Mouse (Mus musculus) limb, embryonic 15.5 days (tissue): Measurements from ENCODE around the gene Wsb1. TPM values are rescaled to one million over a fixed set of nuclear protein-coding genes. Genes with fewer than 3 reads are reported as not detected.
A peak's percentile ranks its signal among the peaks of the same experiment; 100 is the strongest.

Experiments
- ATAC-seq: fragments of 200-750 bp; cut with Nextera tagmentation; 2 replicates; pipeline ENCODE4 v1.8.0; 2017; ENCODE audit warnings: low read depth, moderate TSS enrichment; ENCODE audit not compliant: insufficient number of reproducible peaks, low FRiP score, low TSS enrichment
- H3K27ac ChIP-seq: fragments of 300-500 bp; sonication (generic); 2 replicates; pipeline ENCODE4 v1.5.1; 2015; ENCODE audit warnings: moderate library complexity, mild to moderate bottlenecking, inconsistent platforms
- H3K27me3 ChIP-seq: fragments of 300-500 bp; sonication (generic); 2 replicates; pipeline ENCODE4 v1.6.1; 2015; ENCODE audit warnings: inconsistent platforms
- H3K36me3 ChIP-seq: fragments of 300-500 bp; sonication (generic); 2 replicates; pipeline ENCODE4 v1.6.1; 2015; ENCODE audit warnings: inconsistent platforms
- H3K4me1 ChIP-seq: fragments of 300-500 bp; sonication (generic); 2 replicates; pipeline ENCODE4 v1.6.1; 2015; ENCODE audit warnings: inconsistent platforms
- H3K4me2 ChIP-seq: fragments of 300-500 bp; sonication (generic); 2 replicates; pipeline ENCODE4 v1.6.1; 2015; ENCODE audit warnings: mild to moderate bottlenecking, inconsistent platforms
- H3K4me3 ChIP-seq: fragments of 300-500 bp; sonication (generic); 2 replicates; pipeline ENCODE4 v1.5.1; 2015; ENCODE audit warnings: mild to moderate bottlenecking, inconsistent platforms
- H3K9ac ChIP-seq: fragments of 300-500 bp; sonication (generic); 2 replicates; pipeline ENCODE4 v1.6.1; 2015; ENCODE audit warnings: inconsistent platforms
- H3K9me3 ChIP-seq: fragments of 300-500 bp; sonication (generic); 2 replicates; pipeline ENCODE4 v1.6.1; 2016; ENCODE audit warnings: inconsistent platforms
- WGBS: fragments of 180-500 bp; shearing (Covaris S2); methylation state at CpG from one replicate; pipeline ENCODE4 v1.1.7; 2015; 5-methylcytosine and 5-hydroxymethylcytosine counted together
- polyA plus RNA-seq: library from polyadenylated mRNA; unstranded; fragments of >200 nt; fragmentation: Nextera tagmentation; extraction: Ambion mirVana; gene quantifications from 2 replicates; pipeline ENCODE4 v1.2.1, GENCODE M21; 2015

The Wsb1 gene
- polyA plus RNA-seq, 1 experiment from 2014 or later = 274 TPM

GRCm38 (mm10) chr11:79288913-79289640, 34.6 kb upstream of the Wsb1 start:
- Histone ChIP-seq H3K27me3 (no peaks in the 10 kb centered on the region), H3K4me2 (no peak overlapping the region), H3K9me3 (0 out of 2 replicates have a peak, but pooled peaks cover 2% of the 10 kb centered on the region), H3K4me1 (peaks cover 23% of the 10 kb centered on the region), H3K9ac (no peak overlapping the region), H3K27ac (no peak overlapping the region), H3K4me3 (no peak overlapping the region), H3K36me3 (no peaks in the 10 kb centered on the region)
- no peak for ATAC-seq
- WGBS = 76% methylated on average over 5 of the region's 5 CpGs

GRCm38 (mm10) chr11:79288278-79288843, 33.9 kb upstream of the Wsb1 start:
- no peak overlapping the region for H3K4me3 ChIP-seq
- H3K36me3 ChIP-seq = no peaks in the 10 kb centered on the region
- 0 out of 2 replicates have a peak, but pooled peaks cover 5% of the 10 kb centered on the region for H3K9me3 ChIP-seq
- ATAC-seq = no peak
- H3K27me3 ChIP-seq = no peaks in the 10 kb centered on the region
- H3K4me1 ChIP-seq = peaks cover 20% of the 10 kb centered on the region
- 49% methylated on average over 7 of the region's 7 CpGs for WGBS
- no peak overlapping the region for H3K4me2 ChIP-seq
- H3K9ac ChIP-seq = no peak overlapping the region
- H3K27ac ChIP-seq = peak overlapping the region; percentile 22; the same call in 1 of the 2 replicates

DNA sequence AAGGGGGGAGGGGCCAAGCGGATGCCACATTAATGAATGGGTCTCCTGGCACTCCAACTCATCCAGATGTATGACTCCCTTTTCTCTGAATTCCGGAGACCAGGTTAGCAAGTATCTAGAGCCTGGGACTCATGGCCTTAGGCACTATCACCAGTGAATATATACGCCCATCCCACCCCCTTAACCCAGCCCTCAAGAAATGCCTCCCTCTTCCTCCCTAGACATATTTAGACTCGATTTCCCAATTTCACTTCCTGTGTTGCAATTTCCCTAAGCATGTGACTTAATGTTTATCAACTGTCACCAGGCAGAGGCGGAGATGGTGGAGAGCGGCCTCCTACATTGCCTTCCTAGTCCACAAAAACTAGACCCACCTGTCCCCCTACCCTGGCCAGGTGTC, 33.0 kb upstream of the Wsb1 start:
- Histone ChIP-seq H3K9me3 (0 out of 2 replicates have a peak, but pooled peaks cover 5% of the 10 kb centered on the region), H3K9ac (no peak overlapping the region), H3K27ac (no peak overlapping the region), H3K4me2 (no peak overlapping the region), H3K36me3 (no peaks in the 10 kb centered on the region), H3K4me1 (peaks cover 20% of the 10 kb centered on the region), H3K4me3 (no peak overlapping the region), H3K27me3 (no peaks in the 10 kb centered on the region)
- ATAC-seq = no peak
- 68% methylated on average over 6 of the region's 6 CpGs for WGBS

GRCm38 (mm10) chr11:79286305-79286799, 31.9 kb upstream of the Wsb1 start:
- WGBS = 83% methylated on average over 9 of the region's 9 CpGs
- Histone ChIP-seq H3K36me3 (no peaks in the 10 kb centered on the region), H3K27ac (no peak overlapping the region), H3K4me1 (peaks cover 23% of the 10 kb centered on the region), H3K9me3 (0 out of 2 replicates have a peak, but pooled peaks cover 5% of the 10 kb centered on the region), H3K4me2 (no peak overlapping the region), H3K27me3 (no peaks in the 10 kb centered on the region), H3K9ac (no peak overlapping the region), H3K4me3 (no peak overlapping the region)
- no peak for ATAC-seq

DNA sequence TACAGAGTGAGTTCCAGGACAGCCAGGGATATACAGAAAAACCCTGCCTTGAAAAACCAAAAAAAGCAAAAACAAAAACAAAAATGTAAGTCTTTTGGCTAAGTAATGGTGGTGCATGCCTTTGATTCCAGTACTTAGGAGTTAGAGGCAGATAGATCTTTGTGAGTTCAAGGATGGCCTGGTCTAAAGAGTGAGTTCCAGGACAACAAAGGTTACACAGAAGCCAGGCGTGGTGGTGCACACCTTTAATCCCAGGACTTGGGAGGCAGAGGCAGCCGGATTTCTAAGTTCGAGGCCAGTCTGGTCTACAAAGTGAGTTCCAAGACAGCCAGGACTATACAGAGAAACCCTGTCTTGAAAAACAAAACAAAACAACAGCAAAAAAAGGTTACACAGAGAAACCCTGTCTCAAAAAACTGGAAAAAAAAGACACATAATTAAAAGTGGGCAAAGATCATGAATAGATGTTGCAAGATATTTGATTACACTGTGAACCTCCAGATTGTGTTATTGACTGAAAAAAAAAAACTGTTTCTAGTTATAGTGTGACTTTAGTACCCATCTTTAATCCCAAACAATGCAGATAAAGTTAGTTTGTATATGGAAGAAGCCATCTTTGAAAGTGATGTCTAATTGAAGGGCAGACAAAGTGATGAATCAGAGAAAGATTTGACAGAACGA, 29.0 kb upstream of the Wsb1 start:
- no peaks in the 10 kb centered on the region for H3K27me3 ChIP-seq
- no peak overlapping the region for H3K4me2 ChIP-seq
- 0 out of 2 replicates have a peak, but pooled peaks cover 5% of the 10 kb centered on the region for H3K9me3 ChIP-seq
- H3K4me1 ChIP-seq = peaks cover 29% of the 10 kb centered on the region
- 92% methylated on average over 4 of the region's 4 CpGs for WGBS
- H3K4me3 ChIP-seq = no peak overlapping the region
- H3K27ac ChIP-seq = no peak overlapping the region
- H3K36me3 ChIP-seq = no peaks in the 10 kb centered on the region
- ATAC-seq = no peak
- no peak overlapping the region for H3K9ac ChIP-seq

GRCm38 (mm10) chr11:79281396-79281795, 26.9 kb upstream of the Wsb1 start:
- ATAC-seq = no peak
- Histone ChIP-seq H3K27me3 (no peaks in the 10 kb centered on the region), H3K9ac (no peak overlapping the region), H3K4me2 (no peak overlapping the region), H3K27ac (no peak overlapping the region), H3K9me3 (0 out of 2 replicates have a peak, but pooled peaks cover 5% of the 10 kb centered on the region), H3K4me1 (peaks cover 23% of the 10 kb centered on the region), H3K36me3 (no peaks in the 10 kb centered on the region), H3K4me3 (no peak overlapping the region)
- 39% methylated on average over 5 of the region's 5 CpGs for WGBS

- peak overlapping the region; percentile 82 for H3K27ac ChIP-seq
- WGBS = 21% methylated on average over 2 of the region's 2 CpGs
- no peak for ATAC-seq
- H3K4me2 ChIP-seq = no peak overlapping the region
- H3K4me3 ChIP-seq = no peak overlapping the region
- H3K36me3 ChIP-seq = no peaks in the 10 kb centered on the region
- H3K4me1 ChIP-seq = peaks cover 21% of the 10 kb centered on the region
- no peak overlapping the region for H3K9ac ChIP-seq
- H3K27me3 ChIP-seq = no peaks in the 10 kb centered on the region
- H3K9me3 ChIP-seq = 0 out of 2 replicates have a peak, but pooled peaks cover 5% of the 10 kb centered on the region
These were observed 25.4 kb upstream of the Wsb1 start for GRCm38 (mm10) chr11:79279732-79280405.

- Histone ChIP-seq H3K36me3 (no peaks in the 10 kb centered on the region), H3K27ac (no peak overlapping the region), H3K4me3 (no peak overlapping the region), H3K4me1 (0 out of 2 replicates have a peak, but pooled peaks cover 4% of the 10 kb centered on the region), H3K4me2 (no peak overlapping the region), H3K27me3 (no peaks in the 10 kb centered on the region), H3K9ac (no peak overlapping the region), H3K9me3 (no peaks in the 10 kb centered on the region)
- 80% methylated on average over 4 of the region's 4 CpGs for WGBS
- no peak for ATAC-seq
These were observed 19.3 kb upstream of the Wsb1 start for GRCm38 (mm10) chr11:79273757-79274156.

DNA sequence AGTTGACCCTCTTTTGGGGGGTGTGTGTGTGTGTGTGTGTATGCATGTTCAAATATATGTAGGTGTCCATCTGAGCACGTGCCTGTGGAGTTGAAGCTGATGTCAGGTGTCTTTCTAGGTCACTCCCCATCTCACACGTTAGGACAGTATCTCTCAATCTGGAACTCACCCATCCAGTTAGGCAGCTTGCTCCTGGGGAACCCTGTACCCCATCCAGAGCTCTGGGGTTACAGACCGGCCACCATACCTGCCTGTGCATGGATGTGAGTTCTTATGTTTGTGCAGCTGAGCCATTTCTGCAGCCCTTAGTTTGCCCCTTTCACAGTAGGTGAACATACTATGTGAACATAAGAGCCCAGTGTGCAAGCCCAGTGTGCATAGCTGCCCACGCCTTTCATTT, 18.6 kb upstream of the Wsb1 start:
- WGBS = 72% methylated on average over 4 of the region's 4 CpGs
- H3K27ac ChIP-seq = no peak overlapping the region
- ATAC-seq = no peak
- H3K36me3 ChIP-seq = no peaks in the 10 kb centered on the region
- no peak overlapping the region for H3K4me2 ChIP-seq
- no peak overlapping the region for H3K9ac ChIP-seq
- H3K4me1 ChIP-seq = no peaks in the 10 kb centered on the region
- no peak overlapping the region for H3K4me3 ChIP-seq
- H3K9me3 ChIP-seq = no peaks in the 10 kb centered on the region
- H3K27me3 ChIP-seq = no peaks in the 10 kb centered on the region

DNA sequence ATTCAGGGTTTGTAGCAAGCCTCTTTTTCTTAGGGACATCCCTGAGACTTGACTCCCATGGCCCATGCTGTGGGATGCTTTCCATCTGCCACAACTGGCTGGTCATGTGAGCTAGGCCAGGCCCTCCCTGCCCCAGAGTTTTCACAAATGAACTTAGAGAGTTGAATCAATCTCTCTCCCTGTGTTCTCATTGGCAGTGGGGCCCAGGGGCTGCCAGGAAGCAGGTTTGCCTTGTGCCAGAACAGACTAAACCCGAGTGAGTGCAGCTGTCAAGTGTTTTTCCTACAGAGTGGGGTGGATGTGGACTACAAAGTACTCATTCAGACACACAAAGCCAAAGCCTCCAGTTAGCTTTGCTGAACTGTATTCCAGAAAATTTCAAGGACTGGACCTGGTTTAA, 12.7 kb upstream of the Wsb1 start:
- H3K4me1 ChIP-seq = peaks cover 22% of the 10 kb centered on the region; the same call in 1 of the 2 replicates
- no peak overlapping the region for H3K4me3 ChIP-seq
- no peak overlapping the region for H3K4me2 ChIP-seq
- WGBS = 9% methylated on average over 1 of the region's 1 CpGs
- no peaks in the 10 kb centered on the region for H3K9me3 ChIP-seq
- ATAC-seq = peak; percentile 88
- no peaks in the 10 kb centered on the region for H3K27me3 ChIP-seq
- H3K27ac ChIP-seq = peak overlapping the region; percentile 83
- no peaks in the 10 kb centered on the region for H3K36me3 ChIP-seq
- no peak overlapping the region for H3K9ac ChIP-seq

DNA sequence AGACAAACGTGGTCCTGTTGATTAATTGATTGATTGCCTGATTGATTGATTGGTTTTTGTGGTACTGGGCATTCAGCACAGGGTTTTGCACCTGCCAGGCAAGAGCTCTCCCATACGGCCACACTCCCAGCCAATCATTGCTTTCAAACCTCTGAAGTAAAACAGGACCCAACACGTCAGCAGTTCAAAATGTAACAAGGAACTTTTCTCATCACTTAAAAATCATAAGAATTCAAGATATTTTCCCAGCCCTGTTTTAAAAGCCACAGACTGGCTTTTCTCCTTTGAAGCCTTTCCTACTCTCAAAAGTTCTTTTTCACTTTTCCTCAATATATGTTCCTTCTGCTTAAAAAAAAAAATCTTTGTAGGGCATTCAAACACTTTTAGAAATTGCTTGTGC, 9.9 kb upstream of the Wsb1 start:
- Histone ChIP-seq H3K9ac (no peak overlapping the region), H3K4me1 (peaks cover 22% of the 10 kb centered on the region; the same call in 1 of the 2 replicates), H3K36me3 (no peaks in the 10 kb centered on the region), H3K9me3 (no peaks in the 10 kb centered on the region), H3K27ac (peak overlapping the region; percentile 52), H3K27me3 (no peaks in the 10 kb centered on the region), H3K4me3 (no peak overlapping the region), H3K4me2 (no peak overlapping the region)
- ATAC-seq = no peak
- 20% methylated on average over 3 of the region's 3 CpGs for WGBS
